Mouse (Mus musculus): ENCODE data around the gene Carm1. TPM values are rescaled to one million over a fixed set of nuclear protein-coding genes. Genes with fewer than 3 reads are reported as not detected.

Carm1 gene
- polyA plus RNA-seq, 1 experiment from 2014 or later = 26.2 TPM

- H3K9ac ChIP-seq = no peak overlapping the region
- no peak for ATAC-seq (replicated peaks; ENCODE audit: insufficient number of reproducible peaks, insufficient read depth, low FRiP score, low read depth)
- no peak overlapping the region for H3K4me3 ChIP-seq
- no peak overlapping the region for H3K4me2 ChIP-seq
- WGBS = 88% methylated on average over 4 of the region's 4 CpGs
- H3K36me3 ChIP-seq = no peaks in the 10 kb centered on the region
- H3K9me3 ChIP-seq (replicated peaks) = no peaks in the 10 kb centered on the region
- peaks cover 15% of the 10 kb centered on the region for H3K4me1 ChIP-seq (replicated peaks)
- no peak overlapping the region for H3K27ac ChIP-seq
- no peaks in the 10 kb centered on the region for H3K27me3 ChIP-seq
These were observed 73.5 kb downstream of the Carm1 start for GRCm38 (mm10) chr9:21620229-21620628.

- Histone ChIP-seq H3K36me3 (no peaks in the 10 kb centered on the region), H3K4me2 (no peak overlapping the region), H3K27ac (no peak overlapping the region), H3K4me1 (replicated peaks) (peaks cover 19% of the 10 kb centered on the region), H3K27me3 (no peaks in the 10 kb centered on the region), H3K9me3 (replicated peaks) (no peaks in the 10 kb centered on the region), H3K4me3 (no peak overlapping the region), H3K9ac (no peak overlapping the region)
- ATAC-seq (replicated peaks; ENCODE audit: insufficient number of reproducible peaks, insufficient read depth, low FRiP score, low read depth) = no peak
- 93% methylated on average over 1 of the region's 1 CpGs for WGBS
These were observed 76.0 kb downstream of the Carm1 start for GRCm38 (mm10) chr9:21622676-21623075.

DNA sequence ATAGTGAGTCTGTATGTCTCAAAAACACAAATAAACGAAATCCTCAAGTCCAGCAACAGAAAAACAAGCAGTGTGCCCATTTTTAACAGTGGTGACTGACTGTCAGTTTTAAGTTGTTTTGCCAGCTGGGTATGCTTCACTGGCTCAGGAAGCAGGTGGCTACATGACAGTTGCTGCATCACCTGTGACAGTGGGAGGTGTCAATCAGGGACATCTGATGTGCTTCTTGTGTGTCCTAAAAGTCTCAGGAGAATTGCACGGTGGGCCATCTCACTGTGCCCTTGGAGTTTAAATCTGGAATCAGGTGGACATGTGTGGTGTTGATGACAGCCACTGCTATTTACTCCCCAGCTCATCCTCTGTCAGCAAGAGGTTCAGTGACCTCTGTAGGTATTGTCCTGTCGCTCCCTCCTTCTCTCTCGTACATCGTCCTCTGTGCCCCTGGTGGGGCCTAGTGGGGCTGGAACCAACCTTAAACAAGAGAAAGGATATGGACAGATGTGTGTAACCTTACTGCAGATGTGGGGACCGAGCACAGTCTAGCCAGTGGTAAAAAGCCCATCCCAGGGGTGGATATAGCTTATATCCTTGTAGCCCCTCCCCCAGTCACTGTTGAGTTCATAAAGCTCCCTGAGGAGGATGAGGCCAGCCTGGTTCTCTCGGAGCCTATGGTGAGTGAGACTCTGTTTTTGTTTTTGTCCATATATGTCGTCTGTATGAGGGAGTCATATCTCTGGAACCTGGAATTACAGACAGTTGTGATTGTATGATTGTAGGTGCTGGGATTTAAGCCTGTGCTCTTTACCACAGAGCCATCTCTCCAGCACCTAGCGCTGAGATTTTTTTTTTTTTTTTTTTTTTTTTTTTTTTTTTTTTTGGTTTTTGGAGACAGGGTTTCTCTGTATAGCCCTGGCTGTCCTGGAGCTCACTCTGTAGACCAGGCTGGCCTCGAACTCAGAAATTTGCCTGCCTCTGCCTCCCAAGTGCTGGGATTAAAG is 78.9 kb downstream of the Carm1 start:
- WGBS = 84% methylated on average over 10 of the region's 10 CpGs
- no peak overlapping the region for H3K4me2 ChIP-seq
- H3K9me3 ChIP-seq (replicated peaks) = no peaks in the 10 kb centered on the region
- no peak overlapping the region for H3K4me3 ChIP-seq
- no peak for ATAC-seq (replicated peaks; ENCODE audit: insufficient number of reproducible peaks, insufficient read depth, low FRiP score, low read depth)
- no peaks in the 10 kb centered on the region for H3K27me3 ChIP-seq
- H3K36me3 ChIP-seq = no peaks in the 10 kb centered on the region
- H3K9ac ChIP-seq = no peak overlapping the region
- no peak overlapping the region for H3K27ac ChIP-seq
- peaks cover 10% of the 10 kb centered on the region; the same call in 1 of the 2 replicates for H3K4me1 ChIP-seq (replicated peaks)

DNA sequence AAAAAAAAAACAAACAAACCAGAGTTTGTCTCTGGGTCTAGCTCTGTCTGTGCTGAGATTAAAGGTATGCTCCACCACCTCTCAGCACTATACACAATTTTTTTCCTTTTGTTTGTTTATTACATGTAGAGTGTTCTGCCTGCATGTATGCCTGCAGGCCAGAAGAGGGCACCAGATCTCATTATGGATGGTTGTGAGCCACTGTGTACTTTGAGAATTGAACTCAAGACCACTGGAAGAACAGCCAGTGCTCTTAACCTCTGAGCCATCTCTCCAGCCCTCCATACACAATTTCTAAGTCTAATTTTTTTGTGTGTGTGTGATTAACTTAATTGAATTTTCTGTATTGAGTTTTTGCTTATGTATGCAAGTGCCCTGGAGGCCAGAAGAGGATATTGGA is 79.9 kb downstream of the Carm1 start:
- H3K4me2 ChIP-seq = no peak overlapping the region
- H3K27me3 ChIP-seq = no peaks in the 10 kb centered on the region
- H3K9ac ChIP-seq = no peak overlapping the region
- no peak overlapping the region for H3K27ac ChIP-seq
- no peak overlapping the region for H3K4me3 ChIP-seq
- H3K4me1 ChIP-seq (replicated peaks) = peaks cover 10% of the 10 kb centered on the region; the same call in 1 of the 2 replicates
- no peaks in the 10 kb centered on the region for H3K36me3 ChIP-seq
- no peak for ATAC-seq (replicated peaks; ENCODE audit: insufficient number of reproducible peaks, insufficient read depth, low FRiP score, low read depth)
- no peaks in the 10 kb centered on the region for H3K9me3 ChIP-seq (replicated peaks)

DNA sequence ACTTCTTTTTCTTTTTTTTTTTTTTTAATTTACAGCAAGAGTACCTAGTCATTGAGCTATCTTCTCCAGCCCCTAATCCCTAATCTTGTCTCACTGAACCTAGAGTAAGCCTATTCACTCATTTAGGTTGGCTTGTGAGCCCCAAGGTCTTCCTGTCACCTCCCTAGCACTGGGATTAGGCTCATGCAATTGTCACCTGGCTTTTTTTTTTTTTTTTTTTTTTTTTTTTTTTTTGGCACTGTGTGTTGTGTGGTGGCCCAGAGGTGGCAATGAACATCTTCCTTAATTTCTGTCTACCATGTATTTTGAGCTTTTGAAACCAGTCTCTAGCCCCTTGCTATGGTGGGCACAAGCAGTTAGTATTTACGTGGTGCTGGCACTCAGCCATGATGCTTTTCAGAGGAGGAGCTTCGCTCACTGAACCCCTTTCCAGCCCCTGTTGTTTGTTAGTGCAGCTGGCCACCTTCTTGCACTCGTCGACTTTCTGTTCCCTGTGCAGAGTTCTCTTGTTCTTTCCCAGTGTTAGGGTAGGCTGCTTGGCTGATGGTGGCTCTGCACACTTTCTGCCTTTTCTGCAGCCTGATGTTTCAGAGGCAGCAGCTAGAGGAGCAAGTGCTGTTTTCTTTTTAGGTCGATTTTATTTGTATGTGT is 80.6 kb downstream of the Carm1 start:
- 72% methylated on average over 5 of the region's 5 CpGs for WGBS
- H3K36me3 ChIP-seq = no peaks in the 10 kb centered on the region
- H3K27me3 ChIP-seq = no peaks in the 10 kb centered on the region
- H3K4me3 ChIP-seq = no peak overlapping the region
- no peak overlapping the region for H3K27ac ChIP-seq
- peaks cover 10% of the 10 kb centered on the region; the same call in 1 of the 2 replicates for H3K4me1 ChIP-seq (replicated peaks)
- no peak overlapping the region for H3K9ac ChIP-seq
- no peak overlapping the region for H3K4me2 ChIP-seq
- H3K9me3 ChIP-seq (replicated peaks) = no peaks in the 10 kb centered on the region
- ATAC-seq (replicated peaks; ENCODE audit: insufficient number of reproducible peaks, insufficient read depth, low FRiP score, low read depth) = no peak

DNA sequence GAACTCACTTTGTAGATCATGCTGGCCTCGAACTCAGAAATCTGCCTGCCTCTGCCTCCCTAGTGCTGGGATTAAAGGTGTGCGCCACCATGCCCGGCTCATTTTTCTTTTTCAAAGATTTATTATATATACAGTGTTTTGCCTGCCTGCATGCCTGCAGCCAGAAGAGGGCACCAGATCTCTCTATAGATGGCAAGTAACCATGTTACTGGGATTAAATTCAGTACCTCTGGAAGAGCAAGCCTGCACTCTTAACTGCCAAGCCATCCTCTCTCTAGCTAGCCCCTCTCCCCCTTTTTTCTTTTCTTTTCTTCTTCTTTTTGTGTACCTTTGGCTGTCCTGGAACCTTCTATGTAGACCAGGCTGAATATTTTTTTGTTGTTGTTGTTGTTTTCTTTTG is 84.0 kb downstream of the Carm1 start:
- no peak overlapping the region for H3K4me2 ChIP-seq
- peaks cover 25% of the 10 kb centered on the region for H3K36me3 ChIP-seq
- no peak overlapping the region for H3K9ac ChIP-seq
- no peak overlapping the region for H3K4me3 ChIP-seq
- H3K27ac ChIP-seq = no peak overlapping the region
- ATAC-seq (replicated peaks; ENCODE audit: insufficient number of reproducible peaks, insufficient read depth, low FRiP score, low read depth) = no peak
- no peaks in the 10 kb centered on the region for H3K9me3 ChIP-seq (replicated peaks)
- H3K4me1 ChIP-seq (replicated peaks) = peaks cover 12% of the 10 kb centered on the region
- H3K27me3 ChIP-seq = no peaks in the 10 kb centered on the region
- WGBS = 76% methylated on average over 3 of the region's 3 CpGs

DNA sequence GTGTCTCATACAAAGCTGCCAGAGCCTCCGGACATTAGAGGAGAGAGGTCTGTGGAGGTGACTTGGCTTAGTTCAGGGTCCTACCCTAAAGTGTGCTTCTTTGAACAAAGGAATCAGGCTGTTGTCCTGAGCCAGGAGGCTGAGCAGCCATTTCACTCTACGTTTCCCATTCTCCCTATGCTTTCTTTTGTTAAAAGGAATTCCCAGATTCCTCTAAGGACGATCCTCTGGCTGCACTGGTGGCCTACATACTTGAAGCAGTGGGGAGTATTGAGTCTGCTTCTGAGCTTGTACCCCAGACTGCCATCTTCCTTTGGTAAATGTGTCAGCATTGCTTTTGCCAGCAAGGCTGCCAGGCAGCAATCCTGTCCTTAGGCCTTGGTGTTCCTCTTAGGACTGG is 86.4 kb downstream of the Carm1 start:
- Histone ChIP-seq H3K27me3 (no peaks in the 10 kb centered on the region), H3K9ac (no peak overlapping the region), H3K36me3 (peaks cover 49% of the 10 kb centered on the region), H3K4me3 (no peak overlapping the region), H3K4me1 (replicated peaks) (peaks cover 9% of the 10 kb centered on the region), H3K4me2 (no peak overlapping the region), H3K9me3 (replicated peaks) (no peaks in the 10 kb centered on the region), H3K27ac (no peak overlapping the region)
- ATAC-seq (replicated peaks; ENCODE audit: insufficient number of reproducible peaks, insufficient read depth, low FRiP score, low read depth) = no peak
- 79% methylated on average over 3 of the region's 3 CpGs for WGBS

- ATAC-seq (replicated peaks; ENCODE audit: insufficient number of reproducible peaks, insufficient read depth, low FRiP score, low read depth) = peak; percentile 24; the same call in 1 of the 2 replicates
- no peaks in the 10 kb centered on the region for H3K27me3 ChIP-seq
These were observed 88.9 kb downstream of the Carm1 start for GRCm38 (mm10) chr9:21635639-21636038.

GRCm38 (mm10) chr9:21639031-21639430 is 92.3 kb downstream of the Carm1 start:
- Histone ChIP-seq H3K9me3 (replicated peaks) (no peaks in the 10 kb centered on the region), H3K4me2 (no peak overlapping the region), H3K4me3 (no peak overlapping the region), H3K36me3 (peaks cover 92% of the 10 kb centered on the region), H3K27me3 (no peaks in the 10 kb centered on the region), H3K27ac (no peak overlapping the region), H3K9ac (no peak overlapping the region), H3K4me1 (replicated peaks) (peaks cover 9% of the 10 kb centered on the region)
- WGBS = 94% methylated on average over 11 of the region's 11 CpGs
- no peak for ATAC-seq (replicated peaks; ENCODE audit: insufficient number of reproducible peaks, insufficient read depth, low FRiP score, low read depth)

More at GRCm38 (mm10) chr9:21635639-21636038, 88.9 kb downstream of the Carm1 start:
- H3K36me3 ChIP-seq = peaks cover 74% of the 10 kb centered on the region
- no peaks in the 10 kb centered on the region for H3K9me3 ChIP-seq (replicated peaks)
- 31% methylated on average over 7 of the region's 7 CpGs for WGBS
- peaks cover 9% of the 10 kb centered on the region for H3K4me1 ChIP-seq (replicated peaks)
- H3K27ac ChIP-seq = no peak overlapping the region
- H3K4me3 ChIP-seq = no peak overlapping the region
- no peak overlapping the region for H3K4me2 ChIP-seq
- no peak overlapping the region for H3K9ac ChIP-seq

Measured in heart, embryonic 15.5 days (tissue).